Mouse (Mus musculus) MEL-GATA-1-ER (cell line): ENCODE measurements around the gene Dnal1.

Experiments used
- DNase-seq: peaks from one replicate; pipeline ENCODE4 v3.0.0-alpha.2; 2012; ENCODE audit warnings: low read depth; ENCODE audit errors: extremely low read depth

Dnal1 gene

DNA sequence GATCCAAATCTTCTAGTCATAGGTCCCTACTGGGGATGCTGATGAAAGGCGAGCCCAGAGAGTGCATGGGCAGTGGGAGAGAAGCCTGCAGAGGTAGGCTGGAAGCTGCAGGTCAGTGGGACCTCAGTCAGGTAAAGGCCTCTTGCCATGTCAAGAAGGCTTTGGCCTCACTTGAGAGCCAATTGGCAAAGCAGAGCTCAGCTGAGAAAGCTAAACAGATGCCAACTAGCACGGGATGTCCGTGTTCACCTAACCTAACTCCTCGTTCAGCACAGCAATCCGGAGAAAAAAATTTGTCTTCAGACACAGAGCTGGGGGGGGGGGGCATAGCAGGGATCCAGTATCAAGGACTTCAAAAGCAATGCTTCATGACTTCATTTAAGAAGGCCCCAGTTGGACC, 70.8 kb downstream of the Dnal1 start:
- DNase-seq, result no peak

DNA sequence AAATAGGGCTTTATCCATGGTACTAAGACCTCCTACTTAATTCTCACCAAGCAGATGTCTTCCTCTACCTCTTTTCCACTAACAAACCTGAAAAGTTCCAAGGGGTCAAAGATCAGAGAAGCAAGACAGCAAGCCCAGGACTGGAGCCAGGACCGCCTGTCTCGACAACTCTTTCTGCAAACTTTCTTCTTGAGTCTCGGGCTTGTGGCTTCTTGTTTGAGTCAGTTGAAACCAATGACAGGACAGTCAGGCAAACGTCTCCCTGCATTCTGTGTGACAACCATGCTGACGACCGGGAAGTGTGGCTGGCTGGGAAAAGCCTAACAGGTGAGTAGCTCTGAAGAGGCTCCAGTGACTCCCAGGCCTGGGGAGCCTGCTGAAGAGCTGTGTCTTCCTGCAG, 71.4 kb downstream of the Dnal1 start:
- no peak for DNase-seq

DNA sequence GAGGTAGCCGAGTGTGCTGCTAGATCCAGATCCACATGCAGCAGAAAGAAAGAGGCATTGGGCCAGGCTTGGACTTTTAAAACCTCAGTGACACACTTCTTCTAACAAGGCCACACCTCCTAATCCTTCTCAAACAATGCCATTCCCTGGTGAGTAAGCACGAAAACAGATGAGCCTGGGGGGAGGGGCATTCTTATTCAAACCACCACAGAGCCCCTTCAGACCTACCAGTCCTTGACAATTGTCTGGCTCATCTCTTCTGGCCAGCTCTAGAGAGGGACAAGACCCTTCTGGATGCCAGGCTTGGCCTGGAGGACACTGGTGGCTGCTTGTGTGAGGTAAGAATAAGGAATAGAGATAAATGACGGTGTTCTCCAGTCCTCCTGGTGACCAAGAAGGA, 72.4 kb downstream of the Dnal1 start:
- DNase-seq, result no peak

DNA sequence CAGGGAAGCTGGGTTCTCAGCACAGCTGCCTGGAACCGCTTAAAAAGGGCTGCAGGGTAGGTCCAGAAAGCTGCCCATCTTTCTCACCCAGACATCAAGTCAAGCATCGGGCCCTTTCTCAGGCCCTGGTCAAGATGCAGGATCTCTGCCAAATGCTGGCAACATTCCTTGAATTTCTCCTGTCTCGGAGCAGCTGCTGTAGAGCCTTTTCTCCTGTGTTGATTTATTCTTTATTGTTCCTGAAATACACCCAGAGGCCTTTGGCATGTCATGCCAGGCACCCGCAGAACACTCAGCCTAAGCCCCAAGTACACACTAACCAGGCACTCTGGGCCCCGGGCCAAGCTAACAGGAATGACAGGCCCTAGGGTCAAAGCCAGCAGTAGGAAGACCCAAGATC, 72.8 kb downstream of the Dnal1 start:
- DNase-seq, result no peak

DNA sequence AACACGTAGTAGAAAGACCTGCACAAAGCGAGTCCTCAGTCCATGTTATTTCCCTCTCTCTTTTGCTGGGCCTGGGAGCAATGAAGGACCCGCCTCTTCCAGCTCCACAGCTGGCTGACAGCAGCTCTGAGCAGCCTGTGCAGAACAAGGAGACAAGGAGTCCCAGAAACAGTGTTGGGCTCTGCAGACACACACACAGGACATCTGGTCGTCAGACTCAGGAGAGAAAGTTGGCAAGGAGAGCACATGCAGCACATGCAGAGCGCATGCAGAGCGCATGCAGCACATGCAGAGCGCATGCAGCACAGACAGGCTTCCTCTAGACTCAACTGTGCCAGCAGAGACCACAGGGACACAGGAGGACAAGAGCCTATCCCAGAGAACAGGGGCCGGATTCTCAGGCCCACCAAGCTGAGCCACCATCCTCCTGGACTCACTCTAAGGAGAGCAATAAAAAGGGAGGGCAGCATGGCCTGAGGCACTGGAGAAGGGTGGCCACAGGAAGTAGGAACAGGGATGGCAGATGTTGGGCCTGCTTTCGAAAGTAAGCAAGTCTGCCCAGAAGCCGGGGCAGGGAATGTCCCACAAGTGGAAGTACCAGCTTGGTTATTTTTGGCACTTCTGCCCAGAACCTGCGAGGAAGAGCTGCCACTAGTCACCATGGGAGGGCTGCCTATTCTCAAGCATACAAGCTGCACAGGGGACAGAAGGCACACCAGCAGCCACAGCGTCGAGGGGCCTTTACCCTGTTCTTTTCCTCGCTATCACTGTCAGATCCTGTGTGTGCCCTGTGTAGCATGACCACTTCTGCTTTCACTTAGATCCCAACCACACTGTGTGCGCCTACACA, 73.8 kb downstream of the Dnal1 start:
- DNase-seq, result no peak

DNA sequence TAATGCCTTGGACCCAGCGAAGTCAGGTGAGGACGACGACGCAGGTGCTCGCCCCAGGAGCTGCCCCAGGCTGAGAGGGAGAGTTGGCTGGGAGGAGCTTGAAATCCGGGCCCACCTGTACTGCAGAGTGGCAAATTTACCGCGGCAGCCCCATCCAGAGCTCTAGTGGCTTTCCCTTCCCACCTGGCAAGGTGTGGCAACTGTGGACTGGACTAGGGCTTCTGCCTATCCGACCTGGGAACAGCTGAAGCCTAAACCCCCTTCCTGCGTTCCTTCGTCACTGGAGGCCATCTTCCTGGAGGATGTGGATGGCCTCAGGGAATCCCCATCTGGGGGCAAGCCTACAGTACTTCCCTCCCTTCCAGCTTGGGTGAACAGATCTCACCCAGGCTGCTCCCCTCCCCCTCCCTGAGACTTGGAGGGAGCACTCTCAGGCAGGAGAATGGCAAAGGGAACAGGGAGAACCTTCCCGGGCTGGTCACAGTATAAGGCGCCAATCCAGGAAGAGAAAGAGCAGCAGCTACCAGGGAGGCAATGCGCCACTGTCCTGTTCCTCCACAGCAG, 74.8 kb downstream of the Dnal1 start:
- no peak for DNase-seq

DNA sequence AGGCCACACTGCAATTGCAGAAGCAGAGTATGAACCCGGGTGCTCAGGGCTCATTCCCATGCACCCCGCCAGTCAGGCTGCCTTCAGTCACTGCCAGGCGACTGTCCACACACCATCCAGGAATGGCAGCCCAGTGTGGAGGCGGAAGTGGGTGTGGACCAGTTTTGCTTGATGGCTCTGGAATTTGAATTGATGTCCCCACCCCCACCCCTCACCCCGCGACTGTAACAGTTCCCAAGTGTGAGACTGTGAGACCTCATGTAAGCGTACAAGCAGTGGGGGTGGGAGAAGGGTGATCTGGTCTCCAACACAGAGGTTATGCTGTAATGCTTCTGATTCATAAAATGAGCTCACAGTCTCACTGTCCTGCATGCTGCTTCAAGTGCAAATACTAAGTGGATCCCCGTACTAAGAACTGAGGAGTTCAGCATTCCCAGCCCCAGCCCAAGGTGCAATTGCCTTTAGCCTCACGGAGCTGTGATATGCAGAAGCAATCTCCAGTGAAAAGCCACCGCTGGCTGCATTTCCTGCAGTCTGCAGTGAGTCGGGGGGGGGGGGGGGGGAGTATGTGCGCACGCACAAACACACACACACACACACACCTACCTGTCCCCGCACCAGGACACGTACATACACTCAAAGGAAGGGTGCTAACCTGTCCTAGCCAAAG, 76.1 kb downstream of the Dnal1 start:
- no peak for DNase-seq

DNA sequence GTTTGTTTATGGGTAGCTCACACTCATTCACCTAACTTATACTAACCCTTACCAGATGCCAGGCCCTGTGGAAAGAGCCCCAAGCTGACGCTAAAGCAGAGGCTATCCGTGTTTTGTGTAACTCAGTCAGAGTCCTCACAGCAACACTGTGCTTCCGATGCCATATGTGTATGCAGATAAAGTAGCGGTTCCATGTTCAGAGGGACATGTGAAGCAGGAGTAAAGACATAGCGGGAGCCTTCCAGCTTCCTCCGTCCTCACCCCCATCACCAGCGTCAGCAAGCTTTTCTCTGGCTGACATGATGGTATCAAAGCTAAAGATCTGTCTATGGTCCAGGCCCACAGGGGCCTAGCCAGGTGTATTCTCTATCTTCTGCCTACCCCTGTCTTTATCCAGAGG, 77.0 kb downstream of the Dnal1 start:
- DNase-seq, result no peak

DNA sequence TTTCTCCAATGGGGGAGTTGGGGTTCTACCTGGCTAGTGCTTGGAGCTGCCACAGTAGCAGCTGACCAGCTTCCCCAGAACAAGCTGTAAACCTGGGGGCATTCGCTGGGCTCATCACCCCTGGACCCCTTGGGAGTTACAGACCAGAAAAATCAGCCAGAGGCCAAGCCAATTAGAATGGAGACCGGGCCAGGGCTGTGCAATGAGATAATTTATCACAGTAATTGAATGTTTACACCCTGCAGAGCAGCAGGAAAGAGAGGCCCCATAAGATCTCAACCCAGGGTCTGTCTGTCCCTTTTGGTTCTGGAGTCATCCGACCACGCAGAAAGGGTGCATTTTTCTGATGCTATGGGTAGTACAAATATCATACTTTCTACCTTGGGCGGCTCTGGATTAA, 77.6 kb downstream of the Dnal1 start:
- DNase-seq, result no peak

DNA sequence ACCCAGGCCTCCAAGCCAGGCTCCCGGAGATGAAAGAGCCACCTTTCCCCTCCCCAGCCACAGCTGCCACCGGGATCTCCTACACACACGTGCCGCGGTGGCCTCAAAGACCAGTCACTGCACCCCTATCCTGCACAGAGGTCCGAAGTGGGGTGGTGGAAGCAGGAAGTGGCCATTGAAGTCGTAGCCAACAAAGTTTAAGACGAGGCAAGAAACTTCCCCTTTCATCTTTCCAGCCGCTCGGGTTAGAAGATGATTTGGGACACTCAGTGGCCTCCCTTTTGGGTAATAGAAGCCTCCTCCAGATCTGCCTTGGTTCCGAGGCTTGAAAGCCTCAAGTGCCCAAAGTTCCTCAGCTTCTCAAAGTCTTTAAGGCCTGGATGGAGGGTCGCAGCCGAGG, 78.1 kb downstream of the Dnal1 start:
- no peak for DNase-seq

DNA sequence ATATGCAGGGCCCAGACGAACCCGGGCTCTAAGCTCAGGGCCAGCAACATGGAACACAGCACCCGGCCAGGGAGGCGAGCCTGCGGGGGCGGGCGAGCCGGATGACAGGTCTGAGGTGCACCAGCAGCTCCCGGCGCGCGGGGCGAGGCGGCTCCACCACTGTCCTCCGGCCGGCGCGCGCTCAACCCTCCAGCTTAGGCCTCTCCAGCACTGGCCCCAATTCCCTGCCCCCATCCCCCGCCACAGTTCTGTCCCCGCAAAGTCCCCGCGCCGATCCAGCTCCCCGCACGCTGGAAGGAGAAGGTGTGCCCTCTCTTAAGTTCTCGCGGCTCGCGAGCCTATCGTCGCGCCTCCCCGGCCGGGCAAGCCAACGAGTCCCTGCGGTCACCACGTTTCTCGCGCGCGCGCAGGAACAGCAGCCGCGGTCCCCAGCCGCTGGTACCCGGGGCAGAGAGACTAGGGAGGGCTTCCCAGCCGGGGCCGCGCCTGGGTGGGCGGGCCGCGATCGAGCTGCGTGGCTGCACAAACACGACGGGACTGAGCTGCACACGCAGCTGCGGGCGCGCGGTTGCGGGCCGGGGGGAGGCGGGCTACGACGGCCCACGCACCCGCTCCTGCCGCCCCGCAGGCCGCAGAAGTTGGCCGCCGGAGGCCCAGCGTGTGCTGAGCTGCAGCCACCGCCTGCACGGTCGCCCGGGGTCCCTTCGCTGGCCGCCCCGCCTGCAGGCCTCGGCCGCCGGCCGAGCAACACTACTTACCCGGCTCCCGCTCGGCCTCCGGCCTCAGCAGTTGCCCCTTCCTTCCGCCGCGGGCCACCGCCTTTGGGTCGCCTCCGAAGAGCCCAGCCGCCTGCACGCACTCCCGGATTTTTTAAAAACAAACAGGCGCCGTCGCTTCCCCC, 78.8 kb downstream of the Dnal1 start:
- DNase-seq, result no peak

DNA sequence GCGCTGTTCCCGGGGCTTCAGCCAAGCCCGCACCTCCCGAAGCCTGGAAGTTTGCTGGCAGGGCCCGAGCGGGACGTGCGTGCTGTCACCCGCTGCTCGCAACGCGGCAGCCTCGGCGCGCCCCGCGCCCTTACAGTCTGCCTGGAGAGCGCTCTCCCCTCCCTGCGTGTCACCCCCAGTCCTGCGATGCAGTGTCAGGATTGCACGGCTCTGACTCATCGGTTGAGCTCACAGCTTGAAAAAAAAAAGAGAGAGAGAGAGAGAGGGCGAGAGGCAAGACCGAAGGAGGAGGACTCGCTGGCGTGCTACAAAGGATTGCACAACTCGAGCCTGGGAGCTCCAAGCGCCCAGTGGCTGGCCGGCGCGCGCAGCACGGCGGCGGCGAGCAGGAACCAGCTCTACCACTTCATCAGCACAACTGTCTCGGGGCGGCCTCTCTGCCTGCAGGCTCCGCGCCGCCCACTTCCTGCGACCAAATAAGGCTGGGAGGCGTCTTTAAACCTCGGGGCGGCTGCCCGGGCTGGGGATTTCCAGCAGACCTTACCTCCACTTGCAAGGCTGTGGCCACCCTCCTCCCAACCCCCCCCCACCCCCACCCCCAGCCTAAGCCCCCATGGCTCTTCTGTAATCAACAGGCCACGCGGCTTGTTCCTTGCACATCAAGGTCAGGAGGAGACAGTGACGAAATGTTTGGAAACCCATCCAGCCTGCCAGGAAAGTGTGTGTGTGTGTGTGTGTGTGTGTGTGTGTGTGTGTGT, 79.7 kb downstream of the Dnal1 start:
- peak; percentile 91 for DNase-seq

DNA sequence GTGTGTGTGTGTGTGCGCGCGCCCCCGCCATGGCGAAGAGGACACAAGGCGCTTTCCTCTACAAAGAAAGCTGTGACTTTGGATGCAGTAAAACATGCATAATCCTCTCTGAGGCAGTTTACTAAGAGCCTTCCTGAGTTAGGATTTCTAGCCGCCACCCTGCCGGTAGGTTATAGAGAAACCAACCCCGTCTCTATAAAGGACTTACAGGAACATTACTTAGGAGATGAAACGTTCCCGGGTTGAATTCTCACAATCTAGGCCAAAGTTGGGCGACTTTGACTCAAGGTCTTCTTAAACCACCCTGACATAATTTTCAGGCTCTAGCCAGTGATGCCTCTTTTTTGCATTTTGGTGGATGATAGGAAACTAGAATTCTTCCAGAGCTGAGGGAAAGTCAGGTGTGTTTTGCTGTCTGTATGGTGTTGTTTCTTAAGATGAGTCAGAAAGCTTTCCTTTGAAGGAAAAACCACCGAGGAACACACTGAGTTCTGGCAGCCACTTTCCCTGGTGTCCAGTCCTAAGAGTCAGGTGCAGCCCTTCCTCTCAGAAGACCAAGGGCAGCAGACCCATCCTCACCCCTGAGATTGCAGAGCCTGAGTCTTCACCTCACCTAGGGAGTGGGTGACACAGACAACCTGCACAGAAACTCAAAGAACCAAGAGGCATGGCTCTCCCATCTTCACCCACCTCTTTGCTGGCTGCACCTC, 80.4 kb downstream of the Dnal1 start:
- DNase-seq, result no peak

DNA sequence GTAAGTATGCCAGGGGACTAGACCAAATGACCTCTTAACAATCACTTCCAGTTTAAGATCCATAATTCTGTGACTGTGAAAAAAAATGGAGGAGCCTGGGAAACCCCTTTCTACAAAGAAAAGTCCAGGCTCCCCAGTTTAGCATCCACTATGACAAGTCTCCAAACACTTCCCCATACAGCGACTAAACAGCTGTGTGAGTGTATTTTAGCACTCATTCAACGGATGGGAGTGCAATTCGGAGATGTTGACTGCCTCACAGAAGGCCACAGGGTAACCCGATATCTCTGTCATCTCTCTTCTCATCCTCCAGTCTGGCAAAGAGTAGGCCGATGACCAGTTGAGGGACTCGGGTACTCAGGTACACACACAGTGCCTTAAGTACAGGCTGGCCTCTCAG, 81.0 kb downstream of the Dnal1 start:
- no peak for DNase-seq
